Mouse (Mus musculus): ENCODE results near the gene Stk10. TPM values are rescaled to one million over a fixed set of nuclear protein-coding genes. Genes with fewer than 3 reads are reported as not detected.
A peak's percentile ranks its signal among the peaks of the same experiment; 100 is the strongest.

Stk10 gene
- 2.9 and 3.2 TPM in 2 replicates for polyA plus RNA-seq (2016; fragmentation: Nextera tagmentation; extraction: Ambion mirVana)

DNA sequence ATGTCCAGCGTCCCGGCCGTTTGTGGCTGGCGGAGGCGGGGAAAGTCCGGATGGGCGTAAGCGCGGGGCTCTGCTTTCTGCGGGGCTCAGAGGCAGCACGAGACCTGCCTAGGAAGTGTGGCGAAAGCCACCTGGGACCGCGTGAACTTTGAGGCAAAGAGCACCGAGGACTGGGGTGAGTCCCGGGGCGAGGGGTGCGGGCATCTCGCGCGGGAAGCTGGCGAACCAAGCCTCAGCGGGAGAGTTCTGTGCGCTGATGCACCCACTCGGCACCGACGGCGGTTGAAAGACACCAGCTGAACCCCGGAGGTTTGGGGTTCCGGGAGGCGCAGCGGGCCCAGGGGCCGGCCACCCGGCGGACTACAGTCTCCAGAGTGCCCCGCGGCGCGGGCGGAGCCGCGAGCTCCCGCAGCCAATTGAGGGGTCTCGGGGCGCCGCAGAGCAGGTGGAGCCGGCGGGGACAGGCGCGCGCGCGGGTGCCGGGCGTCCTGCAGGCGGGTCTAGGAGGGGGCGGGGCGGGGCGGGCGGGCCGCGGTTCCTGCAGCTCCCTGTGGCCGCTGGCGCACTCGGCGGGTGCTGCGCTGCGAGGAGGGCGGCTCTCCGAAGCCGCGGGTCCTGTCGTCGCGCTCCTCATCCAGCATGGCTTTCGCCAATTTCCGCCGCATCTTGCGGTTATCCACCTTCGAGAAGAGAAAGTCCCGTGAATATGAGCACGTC lies at the start of gene Stk10:
Gene Stk10, plus strand, starts transcription at position 541 of the 717 bp plus-strand sequence.
- ATAC-seq (ENCODE audit: insufficient number of reproducible peaks, low FRiP score): peak; percentile 95
- H3K27ac ChIP-seq (ENCODE audit: poor library complexity, severe bottlenecking): no peak within 1 kb of the TSS
- H3K4me2 ChIP-seq: peak within 1 kb of the TSS; percentile 88
- H3K9me3 ChIP-seq (replicated peaks): no peaks in the 10 kb centered on the region
- peaks cover 21% of the 10 kb centered on the region for H3K4me1 ChIP-seq (replicated peaks)
- H3K36me3 ChIP-seq: no peaks in the 10 kb centered on the region
- H3K4me3 ChIP-seq: peak within 1 kb of the TSS; percentile 74
- WGBS: under 1% methylated on average over 76 of the region's 82 CpGs
- peaks cover 5% of the 10 kb centered on the region; the same call in 1 of the 2 replicates for H3K27me3 ChIP-seq (replicated peaks)
- H3K9ac ChIP-seq: peak within 1 kb of the TSS; percentile 75

DNA sequence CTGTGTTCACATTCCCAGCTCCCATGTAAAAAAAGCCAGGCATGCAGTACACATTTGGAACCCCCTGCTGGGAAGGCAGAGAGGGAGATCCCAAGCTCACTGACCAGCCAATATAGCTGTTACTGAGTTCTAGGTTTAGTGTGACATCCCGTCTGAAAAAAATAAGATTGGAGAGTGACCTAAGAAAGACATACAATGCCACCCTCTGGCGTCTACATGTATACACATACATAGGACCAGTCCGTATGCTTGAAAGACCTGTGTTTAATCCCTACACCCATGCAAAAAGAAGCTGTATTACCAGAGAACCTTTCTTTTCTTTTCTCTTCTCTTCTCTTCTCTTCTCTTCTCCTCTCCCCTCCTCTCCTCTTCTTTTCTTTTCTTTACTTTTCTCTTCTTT lies 47.8 kb upstream of the Stk10 start:
- H3K4me3 ChIP-seq: no peak overlapping the region
- H3K4me1 ChIP-seq (replicated peaks): peaks cover 27% of the 10 kb centered on the region
- H3K9me3 ChIP-seq (replicated peaks): no peaks in the 10 kb centered on the region
- H3K36me3 ChIP-seq: peaks cover 4% of the 10 kb centered on the region; the same call in 1 of the 2 replicates
- WGBS: 59% methylated on average over 3 of the region's 3 CpGs
- H3K9ac ChIP-seq: no peak overlapping the region
- no peak overlapping the region for H3K4me2 ChIP-seq
- no peak for ATAC-seq (ENCODE audit: insufficient number of reproducible peaks, low FRiP score)
- H3K27me3 ChIP-seq (replicated peaks): no peaks in the 10 kb centered on the region
- H3K27ac ChIP-seq (ENCODE audit: poor library complexity, severe bottlenecking): no peak overlapping the region

DNA sequence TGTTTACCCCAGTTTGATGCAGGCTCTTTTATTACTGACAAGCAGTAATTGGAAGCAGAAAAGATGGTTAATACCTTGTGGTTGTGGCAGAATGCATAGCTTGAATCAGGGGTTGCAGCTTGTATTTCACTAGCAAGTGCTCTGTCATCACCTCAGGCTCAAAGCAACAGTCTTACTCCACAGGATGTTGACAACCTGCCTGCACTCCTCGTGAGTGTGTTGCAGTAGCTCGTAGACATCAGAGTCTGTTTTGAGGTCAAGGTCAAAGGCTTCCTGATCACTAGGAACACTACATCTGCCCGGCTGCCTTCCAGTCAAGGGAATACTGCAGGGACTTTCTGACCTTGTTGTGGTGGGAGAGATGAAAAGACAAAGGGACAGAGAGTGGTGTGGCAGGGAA lies 46.5 kb upstream of the Stk10 start:
- peak overlapping the region; percentile 29; the same call in 1 of the 2 replicates for H3K27ac ChIP-seq (ENCODE audit: poor library complexity, severe bottlenecking)
- H3K4me3 ChIP-seq: no peak overlapping the region
- ATAC-seq (ENCODE audit: insufficient number of reproducible peaks, low FRiP score): no peak
- H3K9me3 ChIP-seq (replicated peaks): no peaks in the 10 kb centered on the region
- H3K4me2 ChIP-seq: no peak overlapping the region
- WGBS: 20% methylated on average over 3 of the region's 3 CpGs
- H3K4me1 ChIP-seq (replicated peaks): peaks cover 32% of the 10 kb centered on the region
- H3K36me3 ChIP-seq: peaks cover 4% of the 10 kb centered on the region; the same call in 1 of the 2 replicates
- no peaks in the 10 kb centered on the region for H3K27me3 ChIP-seq (replicated peaks)
- no peak overlapping the region for H3K9ac ChIP-seq

DNA sequence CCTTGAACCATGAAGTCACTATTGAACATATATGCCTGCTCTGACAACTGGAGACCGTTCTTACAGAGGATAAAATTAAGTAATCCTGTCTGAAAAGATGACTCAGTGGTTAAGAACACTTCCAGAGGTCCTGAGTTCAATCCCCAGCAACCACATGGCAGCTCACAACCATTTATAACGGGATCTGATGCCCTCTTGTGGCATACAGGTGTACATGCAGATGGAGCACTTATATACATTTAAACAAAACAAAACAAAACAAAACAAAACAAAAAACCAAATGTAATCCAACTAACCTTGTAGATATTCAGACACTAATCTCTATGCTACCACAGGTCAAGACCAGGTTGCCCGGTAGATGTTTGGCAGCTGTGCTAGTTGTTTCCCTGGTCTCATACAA lies 45.6 kb upstream of the Stk10 start:
- 92% methylated on average over 3 of the region's 3 CpGs for WGBS
- Histone ChIP-seq H3K27ac (ENCODE audit: poor library complexity, severe bottlenecking) (no peak overlapping the region), H3K9me3 (replicated peaks) (no peaks in the 10 kb centered on the region), H3K27me3 (replicated peaks) (no peaks in the 10 kb centered on the region), H3K4me2 (no peak overlapping the region), H3K4me1 (replicated peaks) (peaks cover 32% of the 10 kb centered on the region), H3K4me3 (no peak overlapping the region), H3K9ac (no peak overlapping the region), H3K36me3 (peaks cover 4% of the 10 kb centered on the region; the same call in 1 of the 2 replicates)
- no peak for ATAC-seq (ENCODE audit: insufficient number of reproducible peaks, low FRiP score)

DNA sequence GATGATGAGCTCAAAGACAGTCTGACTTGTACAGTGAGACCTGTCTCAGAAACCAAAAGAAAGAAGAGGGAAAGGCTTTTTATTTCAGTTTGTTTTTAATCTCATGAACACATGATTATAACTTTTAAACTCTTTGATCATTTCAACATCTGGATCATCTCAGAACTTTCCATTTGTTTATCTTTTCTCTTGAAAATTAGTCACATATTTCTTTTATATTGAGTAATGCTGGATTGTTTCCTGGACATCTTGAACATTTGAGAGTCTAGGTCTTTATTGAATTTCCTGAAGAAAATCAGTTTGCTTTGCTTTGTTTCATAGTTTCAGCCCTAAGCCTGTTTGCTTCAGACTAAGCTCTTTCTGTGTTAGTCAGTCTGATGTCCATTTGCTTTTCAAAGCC lies 44.8 kb upstream of the Stk10 start:
- Histone ChIP-seq H3K9me3 (replicated peaks) (no peaks in the 10 kb centered on the region), H3K27me3 (replicated peaks) (no peaks in the 10 kb centered on the region), H3K4me2 (no peak overlapping the region), H3K4me1 (replicated peaks) (peaks cover 30% of the 10 kb centered on the region), H3K9ac (no peak overlapping the region), H3K4me3 (no peak overlapping the region), H3K27ac (ENCODE audit: poor library complexity, severe bottlenecking) (no peak overlapping the region), H3K36me3 (peaks cover 4% of the 10 kb centered on the region; the same call in 1 of the 2 replicates)
- ATAC-seq (ENCODE audit: insufficient number of reproducible peaks, low FRiP score): no peak

DNA sequence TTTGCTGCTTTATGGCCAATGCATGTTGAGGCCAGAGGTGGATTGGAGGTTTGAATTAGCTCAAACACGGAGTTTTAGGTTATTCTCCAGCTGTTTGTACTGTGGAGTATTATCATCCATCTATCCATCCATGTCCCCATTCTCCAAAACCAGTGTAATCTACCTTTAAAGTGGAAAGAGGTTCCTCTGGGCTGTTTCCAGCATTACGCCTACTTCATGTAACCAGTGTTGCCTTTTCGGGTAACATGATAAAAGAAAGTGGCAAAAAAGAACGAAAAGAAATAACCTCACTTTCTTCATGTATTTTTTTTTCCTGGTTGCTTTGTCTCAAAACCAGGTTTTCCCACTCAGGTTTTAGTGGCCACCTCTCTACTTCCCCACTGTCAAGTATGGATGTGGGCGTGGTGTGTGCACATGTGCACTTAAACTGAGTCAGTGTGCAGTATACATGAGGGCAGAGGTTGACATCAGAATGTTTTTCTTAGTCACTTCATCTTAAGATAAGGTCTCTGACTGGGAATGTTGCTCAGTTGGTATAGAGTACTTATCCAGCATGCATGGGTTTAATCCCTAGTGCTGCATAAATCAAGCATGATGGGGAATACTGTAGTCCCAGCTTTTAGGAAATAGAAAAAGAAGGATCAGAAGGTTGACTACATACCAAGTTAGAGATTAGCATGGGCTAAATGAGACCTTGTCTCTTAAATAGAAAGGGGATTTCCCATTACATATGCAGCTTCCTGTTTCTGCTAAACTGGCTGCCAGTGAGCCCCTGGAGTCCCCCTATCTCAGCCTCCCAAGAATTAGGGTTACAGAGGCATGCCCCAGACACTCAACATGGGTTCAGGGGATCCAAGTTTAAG lies 44.1 kb upstream of the Stk10 start:
- WGBS: 75% methylated on average over 5 of the region's 5 CpGs
- H3K27me3 ChIP-seq (replicated peaks): no peaks in the 10 kb centered on the region
- H3K27ac ChIP-seq (ENCODE audit: poor library complexity, severe bottlenecking): no peak overlapping the region
- H3K4me2 ChIP-seq: no peak overlapping the region
- H3K4me3 ChIP-seq: no peak overlapping the region
- H3K36me3 ChIP-seq: peaks cover 4% of the 10 kb centered on the region; the same call in 1 of the 2 replicates
- no peak for ATAC-seq (ENCODE audit: insufficient number of reproducible peaks, low FRiP score)
- H3K4me1 ChIP-seq (replicated peaks): peaks cover 29% of the 10 kb centered on the region
- H3K9ac ChIP-seq: no peak overlapping the region
- no peaks in the 10 kb centered on the region for H3K9me3 ChIP-seq (replicated peaks)

DNA sequence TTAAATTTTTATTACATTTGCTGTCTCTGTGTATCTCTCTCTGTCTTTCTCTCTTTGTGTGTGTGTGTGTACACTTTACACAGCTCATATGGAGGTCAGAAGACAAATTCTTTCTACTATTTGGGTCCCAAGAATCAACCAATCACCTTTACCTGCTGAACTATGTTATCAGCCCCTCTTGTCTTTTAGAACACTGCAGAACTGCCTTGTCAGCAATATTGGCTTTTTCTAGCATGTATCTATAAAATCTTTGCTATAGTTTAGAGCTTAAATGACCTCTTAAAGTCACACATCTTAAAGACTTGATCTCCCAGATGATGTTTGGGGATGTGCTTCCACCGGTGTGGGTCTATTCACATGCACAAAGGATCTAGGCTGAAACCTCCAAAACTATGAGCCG lies 42.0 kb upstream of the Stk10 start:
- no peak overlapping the region for H3K4me3 ChIP-seq
- no peak overlapping the region for H3K27ac ChIP-seq (ENCODE audit: poor library complexity, severe bottlenecking)
- no peaks in the 10 kb centered on the region for H3K9me3 ChIP-seq (replicated peaks)
- 96% methylated on average over 2 of the region's 2 CpGs for WGBS
- no peak for ATAC-seq (ENCODE audit: insufficient number of reproducible peaks, low FRiP score)
- peaks cover 4% of the 10 kb centered on the region; the same call in 1 of the 2 replicates for H3K36me3 ChIP-seq
- no peak overlapping the region for H3K4me2 ChIP-seq
- H3K9ac ChIP-seq: no peak overlapping the region
- no peaks in the 10 kb centered on the region for H3K27me3 ChIP-seq (replicated peaks)
- H3K4me1 ChIP-seq (replicated peaks): peaks cover 29% of the 10 kb centered on the region

DNA sequence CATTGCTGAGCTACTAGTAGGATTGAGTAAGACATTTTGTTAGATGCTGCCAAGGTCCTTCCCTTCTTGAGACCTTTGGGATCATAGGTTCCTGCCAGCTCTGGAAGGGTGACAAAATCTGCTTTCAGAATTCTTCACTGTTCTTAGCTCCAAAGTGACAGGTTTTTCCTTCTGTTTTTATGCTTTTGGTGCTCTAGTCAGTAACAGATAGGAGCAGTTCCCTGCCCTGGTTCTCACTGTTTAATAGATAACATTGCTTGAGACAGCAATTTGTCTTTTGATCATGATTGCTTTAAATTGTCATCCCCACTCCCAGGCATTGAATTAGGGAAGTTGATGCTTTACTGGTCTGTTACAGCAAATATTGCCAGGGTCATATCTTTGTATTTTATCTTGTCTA lies 39.8 kb upstream of the Stk10 start:
- Histone ChIP-seq H3K27ac (ENCODE audit: poor library complexity, severe bottlenecking) (no peak overlapping the region), H3K4me3 (no peak overlapping the region), H3K36me3 (no peaks in the 10 kb centered on the region), H3K4me1 (replicated peaks) (peaks cover 20% of the 10 kb centered on the region), H3K9ac (no peak overlapping the region), H3K9me3 (replicated peaks) (no peaks in the 10 kb centered on the region), H3K27me3 (replicated peaks) (no peaks in the 10 kb centered on the region), H3K4me2 (no peak overlapping the region)
- ATAC-seq (ENCODE audit: insufficient number of reproducible peaks, low FRiP score): no peak

DNA sequence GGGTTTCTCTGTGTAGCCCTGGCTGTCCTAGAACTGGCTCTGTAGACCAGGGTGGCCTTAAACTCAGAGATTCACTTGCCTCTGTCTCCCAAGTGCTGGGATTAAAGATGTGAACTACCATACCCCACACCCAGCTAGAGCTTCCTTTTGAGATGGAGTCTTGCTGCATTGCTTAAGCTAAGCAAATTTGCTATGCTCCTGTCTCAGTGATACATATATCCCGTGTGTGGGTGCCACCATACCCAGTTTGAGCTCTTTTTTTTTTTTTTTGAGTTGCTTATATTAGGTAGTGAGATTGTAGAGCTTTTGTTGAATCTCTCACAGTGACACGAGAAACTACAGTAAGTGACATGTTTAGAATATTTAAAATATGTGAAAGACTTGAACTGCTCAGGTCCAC lies 37.8 kb upstream of the Stk10 start:
- no peak overlapping the region for H3K9ac ChIP-seq
- no peak overlapping the region for H3K4me2 ChIP-seq
- no peak overlapping the region for H3K27ac ChIP-seq (ENCODE audit: poor library complexity, severe bottlenecking)
- H3K9me3 ChIP-seq (replicated peaks): no peaks in the 10 kb centered on the region
- no peaks in the 10 kb centered on the region for H3K27me3 ChIP-seq (replicated peaks)
- ATAC-seq (ENCODE audit: insufficient number of reproducible peaks, low FRiP score): no peak
- H3K36me3 ChIP-seq: peaks cover 10% of the 10 kb centered on the region
- peaks cover 4% of the 10 kb centered on the region; the same call in 1 of the 2 replicates for H3K4me1 ChIP-seq (replicated peaks)
- 82% methylated on average over 2 of the region's 2 CpGs for WGBS
- no peak overlapping the region for H3K4me3 ChIP-seq

DNA sequence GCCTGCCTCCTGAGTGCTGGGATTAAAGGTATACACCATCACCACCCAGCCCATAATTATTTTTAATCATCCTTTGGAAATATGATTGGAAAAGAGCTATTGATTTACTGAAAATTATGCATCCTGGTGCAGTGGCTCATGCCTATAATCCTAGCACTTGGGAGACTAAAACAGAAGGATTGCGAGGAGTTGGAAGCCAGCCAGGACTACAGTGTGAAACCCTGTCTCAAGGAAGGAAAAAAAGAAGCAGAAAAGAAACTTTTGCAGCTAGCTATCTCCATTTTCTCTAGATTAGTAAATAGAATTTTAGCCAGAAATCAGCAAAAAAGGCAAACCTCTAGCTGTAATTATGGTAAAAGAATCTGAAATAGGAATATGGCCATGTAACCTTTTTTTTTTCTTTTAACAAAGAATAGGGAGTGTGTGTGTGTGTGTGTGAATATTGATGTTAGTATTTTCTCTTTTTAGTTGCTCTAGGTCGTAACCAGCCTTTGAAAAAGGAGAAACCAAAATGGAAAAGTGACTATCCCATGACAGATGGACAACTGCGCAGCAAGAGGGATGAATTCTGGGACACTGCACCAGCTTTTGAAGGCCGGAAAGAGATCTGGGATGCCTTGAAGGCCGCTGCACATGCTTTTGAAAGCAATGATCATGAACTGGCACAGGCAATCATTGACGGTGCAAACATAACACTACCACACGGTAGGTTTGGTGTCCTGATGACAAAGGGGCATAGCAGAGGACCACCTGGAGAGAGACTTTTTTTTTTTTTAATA lies 34.2 kb upstream of the Stk10 start:
- Histone ChIP-seq H3K36me3 (peaks cover 16% of the 10 kb centered on the region), H3K4me1 (replicated peaks) (no peaks in the 10 kb centered on the region), H3K4me2 (no peak overlapping the region), H3K9ac (no peak overlapping the region), H3K9me3 (replicated peaks) (no peaks in the 10 kb centered on the region), H3K27ac (ENCODE audit: poor library complexity, severe bottlenecking) (no peak overlapping the region), H3K27me3 (replicated peaks) (no peaks in the 10 kb centered on the region), H3K4me3 (no peak overlapping the region)
- 81% methylated on average over 7 of the region's 7 CpGs for WGBS
- no peak for ATAC-seq (ENCODE audit: insufficient number of reproducible peaks, low FRiP score)

DNA sequence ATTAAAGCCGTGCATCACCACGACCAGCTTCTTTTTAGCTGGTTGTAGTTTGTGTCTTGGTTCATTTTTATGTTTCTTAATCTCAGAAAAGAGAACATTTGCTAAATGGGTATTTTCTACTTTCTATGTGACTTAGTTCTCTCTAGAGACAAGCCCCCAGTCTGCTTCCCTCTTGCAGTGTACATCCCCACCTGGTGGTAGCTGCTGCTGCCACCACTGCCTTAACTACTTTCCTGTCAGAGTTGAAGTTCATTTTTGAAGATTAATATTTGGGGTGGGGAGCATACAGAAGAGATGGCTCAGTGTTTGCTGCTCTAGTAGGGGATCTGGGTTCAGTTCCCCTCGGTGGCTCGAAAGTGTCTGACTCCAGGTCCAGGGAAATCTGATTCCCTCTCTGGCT lies 33.2 kb upstream of the Stk10 start:
- Histone ChIP-seq H3K27ac (ENCODE audit: poor library complexity, severe bottlenecking) (no peak overlapping the region), H3K36me3 (peaks cover 18% of the 10 kb centered on the region), H3K9ac (no peak overlapping the region), H3K4me2 (no peak overlapping the region), H3K4me1 (replicated peaks) (0 out of 2 replicates have a peak, but pooled peaks cover under 1% of the 10 kb centered on the region), H3K9me3 (replicated peaks) (no peaks in the 10 kb centered on the region), H3K4me3 (no peak overlapping the region), H3K27me3 (replicated peaks) (no peaks in the 10 kb centered on the region)
- 93% methylated on average over 4 of the region's 4 CpGs for WGBS
- no peak for ATAC-seq (ENCODE audit: insufficient number of reproducible peaks, low FRiP score)

Data from heart, embryonic 12.5 days (tissue).